Mouse (Mus musculus): ENCODE data around the gene Pcid2. TPM values are rescaled to one million over a fixed set of nuclear protein-coding genes. Genes with fewer than 3 reads are reported as not detected.
"Not testable (repeated sequence)": the region's sequence is repeated elsewhere in the genome, so short reads cannot be mapped to it uniquely, and the experiment has no call there.

Gene Pcid2
- polyA plus RNA-seq, 1 experiment from 2014 or later = 29.1 TPM

- not testable (repeated sequence) for H3K27ac ChIP-seq (ENCODE audit: low read depth, low read length); H3K4me3 ChIP-seq (ENCODE audit: low read depth, low read length); H3K4me1 ChIP-seq (ENCODE audit: control insufficient read depth, insufficient read depth, low read length); H3K9me3 ChIP-seq (replicated peaks; ENCODE audit: control insufficient read depth, low read length); H3K27me3 ChIP-seq (ENCODE audit: control insufficient read depth, insufficient read depth, low read length); H3K9ac ChIP-seq (ENCODE audit: low read depth, low read length); ATAC-seq (replicated peaks; ENCODE audit: insufficient number of reproducible peaks, low FRiP score, low TSS enrichment); H3K4me2 ChIP-seq
- H3K36me3 ChIP-seq (ENCODE audit: control insufficient read depth, insufficient read depth, low read length) = peaks cover 39% of the 10 kb centered on the region
- WGBS (ENCODE audit: insufficient replicate concordance) = 61% methylated on average over 9 of the region's 9 CpGs
Observed at GRCm38 (mm10) chr8:13132220-13132619, 27.0 kb upstream of the Pcid2 start.

- 92% methylated on average over 8 of the region's 8 CpGs for WGBS (ENCODE audit: insufficient replicate concordance)
- Histone ChIP-seq H3K27me3 (ENCODE audit: control insufficient read depth, insufficient read depth, low read length) (no peaks in the 10 kb centered on the region), H3K9me3 (replicated peaks; ENCODE audit: control insufficient read depth, low read length) (no peaks in the 10 kb centered on the region), H3K9ac (ENCODE audit: low read depth, low read length) (no peak overlapping the region), H3K27ac (ENCODE audit: low read depth, low read length) (no peak overlapping the region), H3K36me3 (ENCODE audit: control insufficient read depth, insufficient read depth, low read length) (peaks cover 28% of the 10 kb centered on the region), H3K4me2 (no peak overlapping the region), H3K4me3 (ENCODE audit: low read depth, low read length) (no peak overlapping the region), H3K4me1 (ENCODE audit: control insufficient read depth, insufficient read depth, low read length) (peaks cover 16% of the 10 kb centered on the region)
- ATAC-seq (replicated peaks; ENCODE audit: insufficient number of reproducible peaks, low FRiP score, low TSS enrichment) = no peak
Observed at GRCm38 (mm10) chr8:13124897-13125296, 19.6 kb upstream of the Pcid2 start.

- no peaks in the 10 kb centered on the region for H3K27me3 ChIP-seq (ENCODE audit: control insufficient read depth, insufficient read depth, low read length)
- no peak overlapping the region for H3K4me2 ChIP-seq
- peaks cover 21% of the 10 kb centered on the region for H3K36me3 ChIP-seq (ENCODE audit: control insufficient read depth, insufficient read depth, low read length)
- no peaks in the 10 kb centered on the region for H3K9me3 ChIP-seq (replicated peaks; ENCODE audit: control insufficient read depth, low read length)
- H3K9ac ChIP-seq (ENCODE audit: low read depth, low read length) = no peak overlapping the region
- no peak for ATAC-seq (replicated peaks; ENCODE audit: insufficient number of reproducible peaks, low FRiP score, low TSS enrichment)
- 71% methylated on average over 7 of the region's 7 CpGs for WGBS (ENCODE audit: insufficient replicate concordance)
- no peak overlapping the region for H3K27ac ChIP-seq (ENCODE audit: low read depth, low read length)
- peaks cover 16% of the 10 kb centered on the region for H3K4me1 ChIP-seq (ENCODE audit: control insufficient read depth, insufficient read depth, low read length)
- no peak overlapping the region for H3K4me3 ChIP-seq (ENCODE audit: low read depth, low read length)
Observed at GRCm38 (mm10) chr8:13122887-13123421, 17.7 kb upstream of the Pcid2 start.

- ATAC-seq (replicated peaks; ENCODE audit: insufficient number of reproducible peaks, low FRiP score, low TSS enrichment) = 0 out of 2 replicates have a peak, but pooled peaks have one; percentile 39
- Histone ChIP-seq H3K9ac (ENCODE audit: low read depth, low read length) (no peak overlapping the region), H3K4me1 (ENCODE audit: control insufficient read depth, insufficient read depth, low read length) (peaks cover 16% of the 10 kb centered on the region), H3K27ac (ENCODE audit: low read depth, low read length) (peak overlapping the region; percentile 81), H3K27me3 (ENCODE audit: control insufficient read depth, insufficient read depth, low read length) (no peaks in the 10 kb centered on the region), H3K4me2 (no peak overlapping the region), H3K9me3 (replicated peaks; ENCODE audit: control insufficient read depth, low read length) (no peaks in the 10 kb centered on the region), H3K4me3 (ENCODE audit: low read depth, low read length) (no peak overlapping the region), H3K36me3 (ENCODE audit: control insufficient read depth, insufficient read depth, low read length) (peaks cover 15% of the 10 kb centered on the region; the same call in 1 of the 2 replicates)
- WGBS (ENCODE audit: insufficient replicate concordance) = 66% methylated on average over 7 of the region's 7 CpGs
Observed at GRCm38 (mm10) chr8:13120882-13121665, 15.8 kb upstream of the Pcid2 start.

GRCm38 (mm10) chr8:13118516-13118915 lies 13.3 kb upstream of the Pcid2 start:
- Histone ChIP-seq H3K36me3 (ENCODE audit: control insufficient read depth, insufficient read depth, low read length) (peaks cover 9% of the 10 kb centered on the region; the same call in 1 of the 2 replicates), H3K27me3 (ENCODE audit: control insufficient read depth, insufficient read depth, low read length) (no peaks in the 10 kb centered on the region), H3K9me3 (replicated peaks; ENCODE audit: control insufficient read depth, low read length) (no peaks in the 10 kb centered on the region), H3K4me3 (ENCODE audit: low read depth, low read length) (no peak overlapping the region), H3K27ac (ENCODE audit: low read depth, low read length) (no peak overlapping the region), H3K9ac (ENCODE audit: low read depth, low read length) (no peak overlapping the region), H3K4me2 (no peak overlapping the region), H3K4me1 (ENCODE audit: control insufficient read depth, insufficient read depth, low read length) (peaks cover 16% of the 10 kb centered on the region)
- 80% methylated on average over 3 of the region's 3 CpGs for WGBS (ENCODE audit: insufficient replicate concordance)
- ATAC-seq (replicated peaks; ENCODE audit: insufficient number of reproducible peaks, low FRiP score, low TSS enrichment) = no peak

GRCm38 (mm10) chr8:13117096-13117495 lies 11.8 kb upstream of the Pcid2 start:
- ATAC-seq (replicated peaks; ENCODE audit: insufficient number of reproducible peaks, low FRiP score, low TSS enrichment) = no peak
- Histone ChIP-seq H3K9me3 (replicated peaks; ENCODE audit: control insufficient read depth, low read length) (no peaks in the 10 kb centered on the region), H3K4me1 (ENCODE audit: control insufficient read depth, insufficient read depth, low read length) (peaks cover 12% of the 10 kb centered on the region), H3K27me3 (ENCODE audit: control insufficient read depth, insufficient read depth, low read length) (no peaks in the 10 kb centered on the region), H3K27ac (ENCODE audit: low read depth, low read length) (no peak overlapping the region), H3K36me3 (ENCODE audit: control insufficient read depth, insufficient read depth, low read length) (peaks cover 9% of the 10 kb centered on the region; the same call in 1 of the 2 replicates), H3K9ac (ENCODE audit: low read depth, low read length) (no peak overlapping the region), H3K4me2 (no peak overlapping the region), H3K4me3 (ENCODE audit: low read depth, low read length) (no peak overlapping the region)
- WGBS (ENCODE audit: insufficient replicate concordance) = 93% methylated on average over 2 of the region's 2 CpGs

- peaks cover 15% of the 10 kb centered on the region for H3K4me1 ChIP-seq (ENCODE audit: control insufficient read depth, insufficient read depth, low read length)
- no peak for ATAC-seq (replicated peaks; ENCODE audit: insufficient number of reproducible peaks, low FRiP score, low TSS enrichment)
- no peak overlapping the region for H3K9ac ChIP-seq (ENCODE audit: low read depth, low read length)
- H3K27ac ChIP-seq (ENCODE audit: low read depth, low read length) = no peak overlapping the region
- no peak overlapping the region for H3K4me2 ChIP-seq
- H3K9me3 ChIP-seq (replicated peaks; ENCODE audit: control insufficient read depth, low read length) = no peaks in the 10 kb centered on the region
- WGBS (ENCODE audit: insufficient replicate concordance) = 88% methylated on average over 4 of the region's 4 CpGs
- H3K4me3 ChIP-seq (ENCODE audit: low read depth, low read length) = no peak overlapping the region
- H3K36me3 ChIP-seq (ENCODE audit: control insufficient read depth, insufficient read depth, low read length) = peaks cover 6% of the 10 kb centered on the region; the same call in 1 of the 2 replicates
- H3K27me3 ChIP-seq (ENCODE audit: control insufficient read depth, insufficient read depth, low read length) = no peaks in the 10 kb centered on the region
Observed at GRCm38 (mm10) chr8:13113232-13113631, 8.0 kb upstream of the Pcid2 start.

- 72% methylated on average over 11 of the region's 11 CpGs for WGBS (ENCODE audit: insufficient replicate concordance)
- ATAC-seq (replicated peaks; ENCODE audit: insufficient number of reproducible peaks, low FRiP score, low TSS enrichment) = no peak
- Histone ChIP-seq H3K4me1 (ENCODE audit: control insufficient read depth, insufficient read depth, low read length) (peaks cover 19% of the 10 kb centered on the region), H3K27ac (ENCODE audit: low read depth, low read length) (no peak overlapping the region), H3K9ac (ENCODE audit: low read depth, low read length) (no peak overlapping the region), H3K4me2 (no peak overlapping the region), H3K27me3 (ENCODE audit: control insufficient read depth, insufficient read depth, low read length) (no peaks in the 10 kb centered on the region), H3K36me3 (ENCODE audit: control insufficient read depth, insufficient read depth, low read length) (peaks cover 6% of the 10 kb centered on the region; the same call in 1 of the 2 replicates), H3K9me3 (replicated peaks; ENCODE audit: control insufficient read depth, low read length) (no peaks in the 10 kb centered on the region), H3K4me3 (ENCODE audit: low read depth, low read length) (no peak overlapping the region)
Observed at GRCm38 (mm10) chr8:13111917-13112316, 6.7 kb upstream of the Pcid2 start.
